Mouse (Mus musculus) midbrain, embryonic 13.5 days (tissue): ENCODE data around the gene Hivep1. TPM values are rescaled to one million over a fixed set of nuclear protein-coding genes. Genes with fewer than 3 reads are reported as not detected.

Experiments used
- ATAC-seq: fragments of 200-750 bp; cut with Nextera tagmentation; 2 replicates; pipeline ENCODE4 v1.8.0; 2017; ENCODE audit warnings: mild to moderate bottlenecking, moderate TSS enrichment, moderate library complexity
- H3K27ac ChIP-seq: fragments of 300-500 bp; sonication (generic); 2 replicates; pipeline ENCODE4 v1.5.1; 2015; ENCODE audit warnings: inconsistent platforms, mild to moderate bottlenecking, moderate library complexity
- H3K27me3 ChIP-seq: fragments of 300-500 bp; sonication (generic); 2 replicates; pipeline ENCODE4 v1.6.1; 2015; ENCODE audit warnings: mild to moderate bottlenecking, inconsistent platforms
- H3K36me3 ChIP-seq: fragments of 300-500 bp; sonication (generic); 2 replicates; pipeline ENCODE4 v1.6.1; 2015; ENCODE audit warnings: mild to moderate bottlenecking, inconsistent platforms
- H3K4me1 ChIP-seq: fragments of 300-500 bp; sonication (generic); replicated peaks from 2 replicates; pipeline ENCODE4 v1.6.1; 2015; ENCODE audit warnings: inconsistent platforms
- H3K4me2 ChIP-seq: fragments of 300-500 bp; sonication (generic); replicated peaks from 2 replicates; pipeline ENCODE4 v1.6.1; 2015; ENCODE audit warnings: moderate library complexity, mild to moderate bottlenecking, inconsistent platforms
- H3K4me3 ChIP-seq: fragments of 300-500 bp; sonication (generic); replicated peaks from 2 replicates; pipeline ENCODE4 v1.5.1; 2015; ENCODE audit warnings: mild to moderate bottlenecking, inconsistent platforms
- H3K9ac ChIP-seq: fragments of 300-500 bp; sonication (generic); replicated peaks from 2 replicates; pipeline ENCODE4 v1.6.1; 2015; ENCODE audit warnings: mild to moderate bottlenecking, inconsistent platforms
- H3K9me3 ChIP-seq: fragments of 300-500 bp; sonication (generic); 2 replicates; pipeline ENCODE4 v1.6.1; 2016; ENCODE audit warnings: mild to moderate bottlenecking, inconsistent platforms
- WGBS: fragments of 180-500 bp; shearing (Covaris S2); methylation state at CpG from one replicate; pipeline ENCODE4 v1.1.7; 2015; 5-methylcytosine and 5-hydroxymethylcytosine counted together
- polyA plus RNA-seq: library from polyadenylated mRNA; unstranded; fragments of >200 nt; fragmentation: Nextera tagmentation; extraction: Ambion mirVana; gene quantifications from 2 replicates; pipeline ENCODE4 v1.2.1, GENCODE M21; 2015

Hivep1 gene
- 18.7 and 20.5 TPM in 2 replicates for polyA plus RNA-seq

GRCm38 (mm10) chr13:42051961-42052695 is at the start of gene Hivep1:
Gene Hivep1, plus strand, starts transcription at chr13:42052021.
- H3K27me3 ChIP-seq, result no peaks in the 10 kb centered on the region; the same call in 1 of the 2 replicates
- H3K9me3 ChIP-seq, result no peaks in the 10 kb centered on the region
- peaks cover 43% of the 10 kb centered on the region for H3K4me1 ChIP-seq
- peak within 1 kb of the TSS; percentile 91 for H3K9ac ChIP-seq
- H3K4me3 ChIP-seq, result peak within 1 kb of the TSS; percentile 81
- ATAC-seq, result peak; percentile 73
- peaks cover 13% of the 10 kb centered on the region for H3K36me3 ChIP-seq
- peak within 1 kb of the TSS; percentile 59 for H3K4me2 ChIP-seq
- peak within 1 kb of the TSS; percentile 99 for H3K27ac ChIP-seq
- under 1% methylated on average over 61 of the region's 100 CpGs for WGBS

- Histone ChIP-seq H3K27ac (no peak overlapping the region), H3K4me2 (no peak overlapping the region), H3K27me3 (no peaks in the 10 kb centered on the region), H3K4me1 (no peaks in the 10 kb centered on the region), H3K9me3 (no peaks in the 10 kb centered on the region), H3K36me3 (no peaks in the 10 kb centered on the region), H3K4me3 (no peak overlapping the region), H3K9ac (no peak overlapping the region)
- 84% methylated on average over 10 of the region's 10 CpGs for WGBS
- no peak for ATAC-seq
Observed at GRCm38 (mm10) chr13:42015484-42016045, 36.3 kb upstream of the Hivep1 start.

GRCm38 (mm10) chr13:42016218-42016617 is 35.6 kb upstream of the Hivep1 start:
- Histone ChIP-seq H3K4me2 (no peak overlapping the region), H3K4me3 (no peak overlapping the region), H3K27me3 (no peaks in the 10 kb centered on the region), H3K9me3 (no peaks in the 10 kb centered on the region), H3K27ac (no peak overlapping the region), H3K36me3 (no peaks in the 10 kb centered on the region), H3K9ac (no peak overlapping the region), H3K4me1 (no peaks in the 10 kb centered on the region)
- ATAC-seq, result no peak
- WGBS, result 80% methylated on average over 5 of the region's 5 CpGs

- no peak overlapping the region for H3K4me3 ChIP-seq
- no peak overlapping the region for H3K9ac ChIP-seq
- 65% methylated on average over 2 of the region's 2 CpGs for WGBS
- no peaks in the 10 kb centered on the region for H3K9me3 ChIP-seq
- no peaks in the 10 kb centered on the region for H3K36me3 ChIP-seq
- H3K4me1 ChIP-seq, result no peaks in the 10 kb centered on the region
- H3K4me2 ChIP-seq, result no peak overlapping the region
- ATAC-seq, result no peak
- no peak overlapping the region for H3K27ac ChIP-seq
- H3K27me3 ChIP-seq, result no peaks in the 10 kb centered on the region
Observed at GRCm38 (mm10) chr13:42018356-42018755, 33.5 kb upstream of the Hivep1 start.

- Histone ChIP-seq H3K4me2 (no peak overlapping the region), H3K9ac (no peak overlapping the region), H3K4me3 (no peak overlapping the region), H3K36me3 (no peaks in the 10 kb centered on the region), H3K4me1 (0 out of 2 replicates have a peak, but pooled peaks cover 3% of the 10 kb centered on the region), H3K9me3 (no peaks in the 10 kb centered on the region), H3K27ac (no peak overlapping the region), H3K27me3 (no peaks in the 10 kb centered on the region)
- 25% methylated on average over 2 of the region's 2 CpGs for WGBS
- ATAC-seq, result no peak
Observed at GRCm38 (mm10) chr13:42041203-42041602, 10.6 kb upstream of the Hivep1 start.

GRCm38 (mm10) chr13:42043431-42043830 is 8.4 kb upstream of the Hivep1 start:
- Histone ChIP-seq H3K4me3 (no peak overlapping the region), H3K9ac (no peak overlapping the region), H3K27ac (no peak overlapping the region), H3K27me3 (no peaks in the 10 kb centered on the region; the same call in 1 of the 2 replicates), H3K4me1 (0 out of 2 replicates have a peak, but pooled peaks cover 3% of the 10 kb centered on the region), H3K36me3 (no peaks in the 10 kb centered on the region), H3K4me2 (no peak overlapping the region), H3K9me3 (no peaks in the 10 kb centered on the region)
- 92% methylated on average over 7 of the region's 7 CpGs for WGBS
- no peak for ATAC-seq

- peak overlapping the region; percentile 87 for H3K4me2 ChIP-seq
- ATAC-seq, result peak; percentile 15; the same call in 1 of the 2 replicates
Observed at GRCm38 (mm10) chr13:42048991-42049773, 2.6 kb upstream of the Hivep1 start.

GRCm38 (mm10) chr13:42049774-42050125 is 2.1 kb upstream of the Hivep1 start:
- H3K4me2 ChIP-seq, result peak overlapping the region; percentile 87
- 3% methylated on average over 8 of the region's 8 CpGs for WGBS
- H3K9ac ChIP-seq, result peak overlapping the region; percentile 80
- peak overlapping the region; percentile 62 for H3K27ac ChIP-seq
- H3K4me1 ChIP-seq, result peaks cover 36% of the 10 kb centered on the region
- H3K36me3 ChIP-seq, result no peaks in the 10 kb centered on the region
- H3K4me3 ChIP-seq, result peak overlapping the region; percentile 57
- ATAC-seq, result no peak
- H3K9me3 ChIP-seq, result no peaks in the 10 kb centered on the region
- no peaks in the 10 kb centered on the region; the same call in 1 of the 2 replicates for H3K27me3 ChIP-seq

More at GRCm38 (mm10) chr13:42048991-42049773, 2.6 kb upstream of the Hivep1 start:
- Histone ChIP-seq H3K27me3 (no peaks in the 10 kb centered on the region; the same call in 1 of the 2 replicates), H3K4me1 (peaks cover 30% of the 10 kb centered on the region), H3K9ac (peak overlapping the region; percentile 80), H3K9me3 (no peaks in the 10 kb centered on the region), H3K27ac (peak overlapping the region; percentile 62), H3K36me3 (no peaks in the 10 kb centered on the region), H3K4me3 (peak overlapping the region; percentile 57)
- under 1% methylated on average over 43 of the region's 48 CpGs for WGBS

GRCm38 (mm10) chr13:42050160-42050559 is 1.7 kb upstream of the Hivep1 start:
- Histone ChIP-seq H3K4me2 (peak overlapping the region; percentile 87), H3K4me1 (peaks cover 40% of the 10 kb centered on the region), H3K9me3 (no peaks in the 10 kb centered on the region), H3K9ac (no peak overlapping the region), H3K36me3 (no peaks in the 10 kb centered on the region), H3K27me3 (no peaks in the 10 kb centered on the region; the same call in 1 of the 2 replicates), H3K4me3 (peak overlapping the region; percentile 81), H3K27ac (no peak overlapping the region)
- WGBS, result 7% methylated on average over 3 of the region's 3 CpGs
- no peak for ATAC-seq

GRCm38 (mm10) chr13:42050880-42051201 is 980 bp upstream of the Hivep1 start:
- Histone ChIP-seq H3K27ac (peak overlapping the region; percentile 57), H3K9me3 (no peaks in the 10 kb centered on the region), H3K9ac (peak overlapping the region; percentile 91; the same call in 1 of the 2 replicates), H3K27me3 (no peaks in the 10 kb centered on the region; the same call in 1 of the 2 replicates), H3K4me2 (peak overlapping the region; percentile 59), H3K4me3 (peak overlapping the region; percentile 81), H3K36me3 (peaks cover 2% of the 10 kb centered on the region; the same call in 1 of the 2 replicates), H3K4me1 (peaks cover 43% of the 10 kb centered on the region)
- no peak for ATAC-seq
- WGBS, result under 1% methylated on average over 10 of the region's 10 CpGs

- peaks cover 43% of the 10 kb centered on the region for H3K4me1 ChIP-seq
- H3K36me3 ChIP-seq, result peaks cover 6% of the 10 kb centered on the region
- WGBS, result 0% methylated on average over 23 of the region's 51 CpGs
- H3K4me3 ChIP-seq, result peak overlapping the region; percentile 81
- no peaks in the 10 kb centered on the region for H3K9me3 ChIP-seq
- peak; percentile 75 for ATAC-seq
- H3K27me3 ChIP-seq, result no peaks in the 10 kb centered on the region; the same call in 1 of the 2 replicates
- H3K27ac ChIP-seq, result peak overlapping the region; percentile 99
- H3K4me2 ChIP-seq, result peak overlapping the region; percentile 59
- H3K9ac ChIP-seq, result peak overlapping the region; percentile 91
Observed at GRCm38 (mm10) chr13:42051202-42051906, 467 bp upstream of the Hivep1 start.
